Mouse (Mus musculus) liver, postnatal 0 days (tissue): ENCODE measurements around the gene Gpr155.

Experiments used
- CTCF ChIP-seq: sonication (generic); IDR thresholded peaks from 2 replicates; pipeline ENCODE4 v1.5.1; 2016; ENCODE audit warnings: antibody characterized with exemption, low read depth
- EP300 ChIP-seq: IDR thresholded peaks from 2 replicates; pipeline ENCODE4 v1.6.1; 2016; ENCODE audit warnings: antibody characterized with exemption, low read depth, mild to moderate bottlenecking

DNA sequence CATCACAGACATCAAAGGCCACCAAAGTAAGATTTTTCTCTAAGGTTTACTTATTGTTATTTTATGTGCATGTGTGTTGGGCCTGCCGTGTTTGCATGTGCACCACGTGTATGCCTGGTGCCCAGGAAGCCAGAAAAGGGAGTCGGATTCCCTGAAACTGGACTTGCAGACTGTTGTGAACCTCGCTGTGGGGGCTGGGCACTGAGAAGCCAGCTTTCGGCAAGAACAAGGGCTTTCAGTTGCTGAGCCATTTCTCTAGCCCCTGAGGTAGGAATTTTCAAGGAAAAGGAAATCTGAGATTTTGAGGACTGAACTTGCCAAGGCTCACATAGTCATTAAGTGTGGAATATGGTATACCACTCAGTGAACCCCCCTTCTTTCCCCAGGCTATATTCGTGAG is 39.2 kb downstream of the Gpr155 start:
- no peak for TF ChIP-seq CTCF
- TF ChIP-seq EP300, result no peak
